Mouse (Mus musculus): ENCODE measurements around the gene Usp6nl. TPM values are rescaled to one million over a fixed set of nuclear protein-coding genes. Genes with fewer than 3 reads are reported as not detected.

Usp6nl gene
- polyA plus RNA-seq, 1 experiment from 2014 or later: 10.2 TPM

DNA sequence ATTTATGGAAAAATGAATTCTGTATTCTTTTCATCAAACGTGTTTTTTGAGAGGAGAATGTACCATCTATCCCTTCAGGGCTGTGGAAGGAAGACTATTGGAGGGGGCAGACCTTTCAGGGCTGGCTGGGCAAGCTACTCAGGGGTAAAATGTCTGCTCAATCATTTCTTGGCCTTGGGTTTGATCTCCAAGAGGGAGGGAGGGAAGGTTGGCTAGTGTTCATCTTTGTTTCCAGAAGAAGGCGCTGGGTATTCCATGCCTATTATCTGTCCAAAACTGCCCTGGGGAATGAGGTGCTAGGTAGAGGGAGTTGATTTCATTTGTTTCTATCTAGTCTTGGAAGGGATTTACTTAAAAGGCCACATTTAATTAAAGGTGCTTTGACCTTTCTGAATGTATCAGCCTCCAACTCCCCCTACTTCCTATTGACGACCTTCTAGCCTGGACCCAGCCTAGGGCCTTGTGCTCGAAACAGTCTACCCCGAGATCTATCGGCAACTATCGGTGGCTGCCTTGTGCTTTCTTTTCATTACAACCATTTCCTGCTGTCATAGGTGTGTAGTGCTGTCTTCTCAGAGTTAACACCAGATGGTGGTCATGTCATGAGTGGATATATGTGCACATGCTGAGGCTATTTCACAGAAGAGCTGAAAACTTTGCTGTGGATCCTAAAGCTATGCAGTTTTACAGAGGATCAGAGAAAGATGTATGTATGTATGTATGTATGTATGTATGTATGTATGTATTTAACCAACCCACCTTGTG, 28.6 kb downstream of the Usp6nl start:
- 77% methylated on average over 7 of the region's 7 CpGs for WGBS
- H3K27me3 ChIP-seq (replicated peaks): no peaks in the 10 kb centered on the region
- H3K9me3 ChIP-seq (replicated peaks): no peaks in the 10 kb centered on the region
- no peak for ATAC-seq (ENCODE audit: insufficient number of reproducible peaks, low FRiP score)
- peaks cover 2% of the 10 kb centered on the region; the same call in 1 of the 2 replicates for H3K36me3 ChIP-seq
- no peak overlapping the region for H3K4me2 ChIP-seq
- no peak overlapping the region for H3K9ac ChIP-seq
- H3K4me3 ChIP-seq: no peak overlapping the region
- no peak overlapping the region for H3K27ac ChIP-seq (ENCODE audit: poor library complexity, severe bottlenecking)
- peaks cover 33% of the 10 kb centered on the region for H3K4me1 ChIP-seq (replicated peaks)

DNA sequence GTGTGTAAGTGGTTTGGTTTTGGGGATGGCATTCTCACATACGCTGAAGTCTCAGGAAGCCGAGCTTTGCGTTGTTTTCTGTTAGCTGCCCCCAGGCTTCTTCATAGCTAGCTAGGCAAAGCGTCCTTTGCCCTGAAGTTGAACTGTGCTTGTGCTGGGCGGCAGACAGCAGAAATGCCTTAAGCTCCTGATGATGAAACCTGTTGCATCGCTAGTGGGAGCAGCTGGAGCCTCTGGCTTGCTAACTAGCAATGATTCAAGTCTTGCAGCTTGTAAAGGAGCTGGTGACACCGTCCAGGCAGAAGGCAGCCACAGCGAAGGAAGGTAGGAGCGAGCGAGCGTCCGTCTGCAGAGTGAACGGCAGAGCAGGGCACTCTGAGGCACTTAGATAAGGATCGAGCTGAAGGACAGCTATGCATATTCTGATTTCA, 30.1 kb downstream of the Usp6nl start:
- Histone ChIP-seq H3K4me1 (replicated peaks) (peaks cover 33% of the 10 kb centered on the region), H3K4me3 (peak overlapping the region; percentile 30), H3K9me3 (replicated peaks) (no peaks in the 10 kb centered on the region), H3K27ac (ENCODE audit: poor library complexity, severe bottlenecking) (peak overlapping the region; percentile 49; the same call in 1 of the 2 replicates), H3K4me2 (peak overlapping the region; percentile 60), H3K36me3 (0 out of 2 replicates have a peak, but pooled peaks cover 3% of the 10 kb centered on the region), H3K27me3 (replicated peaks) (no peaks in the 10 kb centered on the region), H3K9ac (peak overlapping the region; percentile 34; the same call in 1 of the 2 replicates)
- no peak for ATAC-seq (ENCODE audit: insufficient number of reproducible peaks, low FRiP score)
- WGBS: 27% methylated on average over 14 of the region's 14 CpGs

DNA sequence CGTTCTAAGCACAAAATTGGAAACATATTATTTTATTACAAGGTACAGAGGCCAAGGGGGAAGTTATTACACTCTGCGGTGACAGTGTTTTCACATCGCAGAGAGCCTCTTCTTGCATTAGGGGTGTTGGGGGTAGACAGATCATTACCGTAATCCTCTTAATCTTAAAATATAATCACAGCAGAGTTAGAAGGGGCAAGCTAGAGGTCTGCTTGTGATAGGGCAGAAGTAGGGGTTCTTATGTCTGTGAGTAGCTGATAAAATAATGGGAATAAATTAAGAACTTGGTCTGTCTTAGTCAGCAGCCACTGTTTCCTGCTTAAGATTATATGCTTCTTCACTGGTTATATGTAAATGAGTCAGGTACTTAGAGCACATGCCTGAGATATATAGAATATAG, 30.6 kb downstream of the Usp6nl start:
- no peaks in the 10 kb centered on the region for H3K27me3 ChIP-seq (replicated peaks)
- ATAC-seq (ENCODE audit: insufficient number of reproducible peaks, low FRiP score): no peak
- H3K4me1 ChIP-seq (replicated peaks): peaks cover 37% of the 10 kb centered on the region
- H3K9me3 ChIP-seq (replicated peaks): no peaks in the 10 kb centered on the region
- H3K4me2 ChIP-seq: peak overlapping the region; percentile 60
- peak overlapping the region; percentile 30; the same call in 1 of the 2 replicates for H3K4me3 ChIP-seq
- 0 out of 2 replicates have a peak, but pooled peaks cover 3% of the 10 kb centered on the region for H3K36me3 ChIP-seq
- no peak overlapping the region; the same call in 1 of the 2 replicates for H3K9ac ChIP-seq
- no peak overlapping the region for H3K27ac ChIP-seq (ENCODE audit: poor library complexity, severe bottlenecking)
- 64% methylated on average over 4 of the region's 4 CpGs for WGBS

DNA sequence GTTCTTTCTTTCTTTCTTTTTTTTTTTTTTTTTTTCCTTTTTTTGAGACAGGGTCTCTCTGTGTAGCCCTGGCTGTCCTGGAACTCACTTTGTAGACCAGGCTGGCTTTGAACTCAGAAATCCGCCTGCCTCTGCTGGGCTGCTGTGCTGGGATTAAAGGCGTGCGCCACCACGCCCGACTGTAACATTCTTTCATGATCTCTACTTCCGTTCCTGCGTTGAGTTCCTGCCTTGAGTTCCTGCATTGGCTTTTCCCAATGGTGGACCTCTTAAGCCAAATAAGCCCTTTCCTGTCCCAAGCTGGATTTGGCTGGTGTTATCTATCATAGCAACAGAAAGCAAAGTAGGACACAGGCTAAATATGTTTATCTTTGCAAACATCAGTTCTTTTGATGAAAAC, 34.8 kb downstream of the Usp6nl start:
- WGBS: 91% methylated on average over 7 of the region's 7 CpGs
- H3K27ac ChIP-seq (ENCODE audit: poor library complexity, severe bottlenecking): no peak overlapping the region
- H3K36me3 ChIP-seq: 0 out of 2 replicates have a peak, but pooled peaks cover 3% of the 10 kb centered on the region
- peaks cover 24% of the 10 kb centered on the region for H3K4me1 ChIP-seq (replicated peaks)
- H3K27me3 ChIP-seq (replicated peaks): no peaks in the 10 kb centered on the region
- no peak overlapping the region for H3K9ac ChIP-seq
- no peaks in the 10 kb centered on the region for H3K9me3 ChIP-seq (replicated peaks)
- ATAC-seq (ENCODE audit: insufficient number of reproducible peaks, low FRiP score): no peak
- H3K4me3 ChIP-seq: no peak overlapping the region
- no peak overlapping the region for H3K4me2 ChIP-seq

DNA sequence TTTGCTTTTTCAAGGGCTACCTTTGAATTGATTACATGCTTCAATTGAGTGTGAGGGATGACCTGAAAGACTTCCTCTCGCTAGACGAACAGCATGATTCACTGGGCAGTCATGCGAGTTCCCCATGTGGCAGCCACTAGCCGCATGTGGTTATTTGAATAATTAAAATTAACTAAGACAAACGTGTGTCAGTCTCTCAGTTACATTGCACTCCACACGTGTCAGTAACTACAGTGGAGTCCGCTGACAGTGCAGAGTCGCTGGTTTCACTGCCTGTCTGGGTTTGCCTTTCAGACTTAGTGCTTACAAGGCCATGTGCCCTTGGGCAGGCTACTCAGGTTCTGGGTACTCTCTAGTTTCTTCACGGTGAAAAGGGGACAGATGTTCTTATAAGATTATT, 37.2 kb downstream of the Usp6nl start:
- Histone ChIP-seq H3K9ac (no peak overlapping the region), H3K27ac (ENCODE audit: poor library complexity, severe bottlenecking) (no peak overlapping the region), H3K4me1 (replicated peaks) (peaks cover 25% of the 10 kb centered on the region), H3K4me2 (no peak overlapping the region), H3K27me3 (replicated peaks) (no peaks in the 10 kb centered on the region), H3K36me3 (0 out of 2 replicates have a peak, but pooled peaks cover 3% of the 10 kb centered on the region), H3K9me3 (replicated peaks) (no peaks in the 10 kb centered on the region), H3K4me3 (no peak overlapping the region)
- WGBS: 78% methylated on average over 9 of the region's 9 CpGs
- ATAC-seq (ENCODE audit: insufficient number of reproducible peaks, low FRiP score): no peak

DNA sequence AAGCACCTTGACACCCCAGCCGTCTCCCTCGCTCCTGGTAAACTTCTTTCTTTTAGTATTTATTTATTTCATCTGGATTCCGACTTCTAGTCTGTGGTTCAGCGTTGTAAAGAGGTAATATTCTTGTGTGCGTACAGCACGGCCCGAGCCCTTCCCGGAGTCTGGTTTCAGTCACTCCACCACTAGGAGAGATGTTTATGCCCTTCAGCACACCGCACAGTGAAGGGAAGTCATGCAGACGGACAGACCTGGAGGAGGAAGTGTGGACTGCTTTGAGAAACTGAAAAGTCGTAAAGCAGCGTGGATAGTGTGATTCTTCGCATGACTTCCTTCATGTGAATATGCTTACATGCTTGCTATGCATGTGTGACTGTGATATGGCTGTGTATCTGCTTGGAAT, 40.7 kb downstream of the Usp6nl start:
- 52% methylated on average over 13 of the region's 13 CpGs for WGBS
- H3K27ac ChIP-seq (ENCODE audit: poor library complexity, severe bottlenecking): 0 out of 2 replicates have a peak overlapping the region, but pooled peaks have one; percentile 34
- no peaks in the 10 kb centered on the region for H3K36me3 ChIP-seq
- H3K4me1 ChIP-seq (replicated peaks): peaks cover 38% of the 10 kb centered on the region
- no peak overlapping the region for H3K9ac ChIP-seq
- no peak overlapping the region for H3K4me2 ChIP-seq
- no peak for ATAC-seq (ENCODE audit: insufficient number of reproducible peaks, low FRiP score)
- no peaks in the 10 kb centered on the region for H3K27me3 ChIP-seq (replicated peaks)
- no peak overlapping the region for H3K4me3 ChIP-seq
- no peaks in the 10 kb centered on the region for H3K9me3 ChIP-seq (replicated peaks)

DNA sequence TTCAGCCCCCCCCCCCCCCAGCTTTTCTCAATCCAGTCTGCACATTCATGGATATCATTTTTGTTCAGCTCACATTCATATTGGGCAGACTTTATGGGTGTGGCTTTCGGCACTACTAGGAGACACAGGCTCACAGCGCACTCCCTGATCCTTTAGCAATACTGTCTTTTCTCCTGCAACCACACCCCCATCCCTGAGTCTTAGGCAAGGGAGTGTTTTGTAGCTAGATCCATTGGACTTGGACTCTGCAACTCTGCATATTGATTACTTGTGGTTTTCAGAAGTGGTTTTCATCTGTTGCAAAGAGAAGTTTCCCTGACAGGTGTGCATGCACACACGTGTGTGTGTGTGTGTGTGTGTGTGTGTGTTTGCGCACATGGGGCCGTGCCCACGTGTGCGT, 41.5 kb downstream of the Usp6nl start:
- no peaks in the 10 kb centered on the region for H3K9me3 ChIP-seq (replicated peaks)
- no peak overlapping the region for H3K27ac ChIP-seq (ENCODE audit: poor library complexity, severe bottlenecking)
- ATAC-seq (ENCODE audit: insufficient number of reproducible peaks, low FRiP score): no peak
- 90% methylated on average over 7 of the region's 7 CpGs for WGBS
- no peaks in the 10 kb centered on the region for H3K27me3 ChIP-seq (replicated peaks)
- H3K9ac ChIP-seq: no peak overlapping the region
- H3K36me3 ChIP-seq: no peaks in the 10 kb centered on the region
- no peak overlapping the region for H3K4me3 ChIP-seq
- H3K4me1 ChIP-seq (replicated peaks): peaks cover 38% of the 10 kb centered on the region
- no peak overlapping the region for H3K4me2 ChIP-seq

DNA sequence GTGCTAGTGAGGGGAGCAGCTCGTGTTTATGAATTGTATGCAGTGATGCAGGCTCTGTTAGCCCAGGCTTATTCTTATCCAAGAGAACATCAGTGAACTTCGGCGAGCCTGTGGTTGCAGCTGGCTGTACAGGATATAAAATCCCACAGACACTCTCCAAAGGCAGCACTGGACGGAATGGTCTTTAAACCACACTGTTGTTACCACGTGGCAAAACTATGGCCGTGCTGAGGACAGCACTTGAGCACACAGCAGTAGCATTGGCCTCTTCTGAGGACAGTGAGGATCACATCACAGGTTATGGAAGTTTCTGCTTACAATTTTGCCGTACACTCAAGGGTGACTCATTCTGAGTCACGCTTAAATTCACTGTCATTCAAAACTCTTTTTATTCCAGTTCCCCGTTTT, 44.1 kb downstream of the Usp6nl start:
- ATAC-seq (ENCODE audit: insufficient number of reproducible peaks, low FRiP score): no peak
- Histone ChIP-seq H3K27ac (ENCODE audit: poor library complexity, severe bottlenecking) (no peak overlapping the region), H3K4me1 (replicated peaks) (peaks cover 36% of the 10 kb centered on the region), H3K9me3 (replicated peaks) (no peaks in the 10 kb centered on the region), H3K27me3 (replicated peaks) (no peaks in the 10 kb centered on the region), H3K4me3 (no peak overlapping the region), H3K9ac (no peak overlapping the region), H3K4me2 (no peak overlapping the region), H3K36me3 (no peaks in the 10 kb centered on the region)
- 56% methylated on average over 9 of the region's 9 CpGs for WGBS

DNA sequence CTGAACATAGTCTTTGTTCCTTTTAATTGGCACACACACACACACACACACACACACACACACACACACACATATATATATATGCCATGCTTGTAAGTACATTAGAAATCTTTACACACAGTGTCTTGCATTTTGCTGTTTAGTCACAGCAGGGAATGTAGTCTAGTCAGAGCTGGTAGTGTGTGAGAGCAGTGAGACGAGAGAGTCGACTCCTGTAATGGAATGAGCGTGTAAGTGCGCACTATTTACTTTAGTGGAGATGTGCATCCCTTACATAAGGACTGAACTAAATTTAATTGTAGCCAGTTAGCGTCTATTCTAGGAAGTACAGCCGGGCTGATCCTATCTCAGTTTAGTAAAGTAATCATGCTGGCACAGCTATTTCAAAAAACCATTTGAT, 44.5 kb downstream of the Usp6nl start:
- 68% methylated on average over 6 of the region's 6 CpGs for WGBS
- Histone ChIP-seq H3K36me3 (no peaks in the 10 kb centered on the region), H3K27ac (ENCODE audit: poor library complexity, severe bottlenecking) (no peak overlapping the region), H3K4me1 (replicated peaks) (peaks cover 35% of the 10 kb centered on the region), H3K9me3 (replicated peaks) (no peaks in the 10 kb centered on the region), H3K9ac (no peak overlapping the region), H3K4me3 (no peak overlapping the region), H3K27me3 (replicated peaks) (no peaks in the 10 kb centered on the region), H3K4me2 (no peak overlapping the region)
- no peak for ATAC-seq (ENCODE audit: insufficient number of reproducible peaks, low FRiP score)

DNA sequence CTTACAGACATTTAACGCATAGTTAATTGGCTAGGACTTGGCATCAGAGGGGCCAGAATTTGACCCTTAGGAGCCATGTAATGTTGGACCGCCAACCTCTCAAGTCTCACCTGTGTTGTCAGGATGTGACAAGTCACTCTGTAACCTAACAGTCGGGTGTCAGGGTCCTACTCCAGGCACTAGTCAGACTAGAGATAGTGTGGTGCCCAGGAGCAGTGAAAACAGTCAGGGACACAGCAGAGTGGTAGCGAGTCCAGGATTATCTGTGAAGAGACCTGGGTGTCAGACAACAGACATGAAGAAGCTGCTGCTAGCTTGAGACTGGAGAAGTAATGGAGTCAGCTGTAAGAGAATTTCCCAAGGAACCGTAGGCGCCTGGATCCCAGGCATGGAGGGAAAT, 45.0 kb downstream of the Usp6nl start:
- H3K4me2 ChIP-seq: no peak overlapping the region
- H3K27me3 ChIP-seq (replicated peaks): no peaks in the 10 kb centered on the region
- no peak overlapping the region for H3K9ac ChIP-seq
- 66% methylated on average over 6 of the region's 6 CpGs for WGBS
- no peaks in the 10 kb centered on the region for H3K9me3 ChIP-seq (replicated peaks)
- no peak for ATAC-seq (ENCODE audit: insufficient number of reproducible peaks, low FRiP score)
- no peak overlapping the region for H3K4me3 ChIP-seq
- no peak overlapping the region for H3K27ac ChIP-seq (ENCODE audit: poor library complexity, severe bottlenecking)
- peaks cover 34% of the 10 kb centered on the region for H3K4me1 ChIP-seq (replicated peaks)
- H3K36me3 ChIP-seq: no peaks in the 10 kb centered on the region

DNA sequence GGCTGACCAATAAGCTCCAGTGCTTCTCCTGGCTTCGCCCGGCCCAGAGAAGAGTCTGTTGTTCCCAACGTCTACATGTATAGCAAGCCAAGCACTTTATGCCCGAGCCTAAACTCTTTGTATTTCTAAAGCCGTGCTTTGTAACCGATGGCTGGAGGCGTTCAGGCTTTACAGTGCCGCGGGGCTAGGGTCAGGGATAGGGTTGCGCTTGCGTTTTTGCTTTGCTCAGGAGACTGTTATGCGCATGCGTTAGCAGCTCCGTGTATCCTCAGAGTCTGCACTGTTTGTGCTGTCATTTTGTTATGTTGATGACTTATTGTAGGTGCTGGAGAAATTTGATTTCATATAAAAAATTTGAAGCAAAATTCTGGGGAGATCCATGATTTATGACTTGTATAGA, 51.7 kb downstream of the Usp6nl start:
- no peak overlapping the region for H3K27ac ChIP-seq (ENCODE audit: poor library complexity, severe bottlenecking)
- WGBS: 90% methylated on average over 14 of the region's 14 CpGs
- H3K9me3 ChIP-seq (replicated peaks): no peaks in the 10 kb centered on the region
- no peak overlapping the region for H3K9ac ChIP-seq
- no peak overlapping the region for H3K4me3 ChIP-seq
- peaks cover 19% of the 10 kb centered on the region for H3K4me1 ChIP-seq (replicated peaks)
- no peak for ATAC-seq (ENCODE audit: insufficient number of reproducible peaks, low FRiP score)
- no peak overlapping the region for H3K4me2 ChIP-seq
- H3K27me3 ChIP-seq (replicated peaks): no peaks in the 10 kb centered on the region
- H3K36me3 ChIP-seq: no peaks in the 10 kb centered on the region
